Mouse (Mus musculus): ENCODE data around the gene Accsl. TPM values are rescaled to one million over a fixed set of nuclear protein-coding genes. Genes with fewer than 3 reads are reported as not detected.

Gene Accsl
- polyA plus RNA-seq, 1 experiment from 2014 or later, result not detected

DNA sequence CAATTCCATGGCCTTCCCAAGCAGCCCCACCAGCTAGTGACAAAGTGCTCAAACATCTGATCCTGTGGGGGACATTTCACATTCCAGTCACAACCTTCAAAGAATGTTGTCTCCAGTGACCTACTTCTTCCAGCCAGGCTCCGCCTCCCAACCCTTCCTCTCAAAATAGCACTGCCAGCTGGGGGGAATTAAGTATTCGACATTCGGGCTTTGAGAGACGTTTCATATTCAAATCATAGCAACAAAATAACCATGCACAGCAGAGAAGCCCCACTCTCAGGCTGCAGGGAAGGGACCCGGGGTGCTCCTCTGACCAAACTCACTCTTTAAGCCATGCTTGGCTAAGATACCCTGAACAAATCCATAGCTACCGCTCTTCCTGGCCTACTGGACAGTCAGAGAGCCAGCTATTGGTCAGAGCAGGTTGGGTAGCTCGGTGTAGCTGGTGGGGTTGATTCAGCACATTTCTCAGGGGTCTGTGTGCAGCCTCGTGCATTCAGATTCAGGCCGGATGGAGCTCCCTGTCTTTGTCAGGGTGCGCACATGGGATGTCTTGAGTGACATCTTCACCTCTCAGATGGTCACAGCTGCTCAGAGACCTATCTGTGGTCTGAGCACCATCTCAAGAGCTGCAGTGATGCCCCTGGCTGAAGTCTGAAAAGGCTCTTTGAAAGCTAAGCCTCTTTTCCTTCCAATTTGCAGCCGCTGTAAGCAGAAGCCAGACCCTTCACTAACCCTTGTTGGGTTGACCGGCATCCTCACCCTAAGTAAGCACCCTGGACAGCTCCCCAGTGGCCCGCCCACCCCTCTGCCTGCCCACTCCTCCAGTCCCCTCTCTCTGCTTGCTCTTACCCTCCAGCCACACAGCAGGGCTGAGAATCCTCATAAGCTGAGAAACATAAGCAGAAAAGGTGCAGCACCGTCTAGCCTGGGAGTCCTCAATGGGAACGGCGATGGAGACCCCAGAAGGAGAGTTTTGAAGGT lies 30.7 kb upstream of the Accsl start:
- 43% methylated on average over 16 of the region's 16 CpGs for WGBS (ENCODE audit: insufficient replicate concordance)
- Histone ChIP-seq H3K36me3 (ENCODE audit: control insufficient read depth, insufficient read depth, low read length) (no peaks in the 10 kb centered on the region), H3K9me3 (replicated peaks; ENCODE audit: control insufficient read depth, low read length) (no peaks in the 10 kb centered on the region), H3K27me3 (ENCODE audit: control insufficient read depth, insufficient read depth, low read length) (no peaks in the 10 kb centered on the region), H3K4me1 (ENCODE audit: control insufficient read depth, insufficient read depth, low read length) (peaks cover 4% of the 10 kb centered on the region; the same call in 1 of the 2 replicates), H3K4me2 (no peak overlapping the region), H3K27ac (ENCODE audit: low read depth, low read length) (no peak overlapping the region), H3K4me3 (ENCODE audit: low read depth, low read length) (no peak overlapping the region), H3K9ac (ENCODE audit: low read depth, low read length) (no peak overlapping the region)
- no peak for ATAC-seq (replicated peaks; ENCODE audit: insufficient number of reproducible peaks, low FRiP score, low TSS enrichment)

DNA sequence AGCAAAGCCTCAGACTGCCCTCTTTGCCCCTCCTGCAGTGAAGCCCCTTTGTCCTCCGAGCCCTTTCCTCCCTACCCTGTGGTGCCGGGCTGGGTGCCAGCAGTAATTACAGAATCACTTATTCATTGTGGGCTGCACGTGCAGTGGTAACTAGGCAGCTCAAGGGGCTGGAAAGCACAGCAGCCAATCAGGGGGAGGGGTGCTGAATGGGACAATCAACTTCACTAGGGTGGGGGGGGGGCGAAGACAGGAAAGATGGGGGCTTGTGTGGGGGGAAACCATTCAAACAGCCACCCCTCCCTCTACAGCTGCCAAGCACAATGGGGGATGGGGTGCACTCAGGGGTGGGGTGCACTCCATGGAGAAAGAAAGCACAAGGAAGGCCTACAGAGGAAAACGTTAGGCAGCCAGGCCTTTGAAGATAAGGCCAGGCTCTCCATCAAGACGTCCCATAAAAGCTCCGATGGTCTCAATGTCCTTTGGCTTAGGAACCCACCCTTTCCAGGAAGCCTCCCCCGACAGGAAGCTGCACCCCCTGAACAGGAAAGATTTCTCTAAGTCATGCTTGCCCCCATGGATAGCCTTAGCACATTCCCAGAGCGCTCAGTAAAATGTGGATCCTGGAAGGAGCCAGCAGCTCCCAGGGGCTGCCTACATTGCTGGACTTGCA lies 22.8 kb upstream of the Accsl start:
- peak; percentile 75; the same call in 1 of the 2 replicates for ATAC-seq (replicated peaks; ENCODE audit: insufficient number of reproducible peaks, low FRiP score, low TSS enrichment)
- Histone ChIP-seq H3K4me2 (no peak overlapping the region), H3K36me3 (ENCODE audit: control insufficient read depth, insufficient read depth, low read length) (no peaks in the 10 kb centered on the region), H3K27me3 (ENCODE audit: control insufficient read depth, insufficient read depth, low read length) (no peaks in the 10 kb centered on the region), H3K9ac (ENCODE audit: low read depth, low read length) (0 out of 2 replicates have a peak overlapping the region, but pooled peaks have one; percentile 22), H3K9me3 (replicated peaks; ENCODE audit: control insufficient read depth, low read length) (no peaks in the 10 kb centered on the region), H3K4me3 (ENCODE audit: low read depth, low read length) (no peak overlapping the region), H3K27ac (ENCODE audit: low read depth, low read length) (peak overlapping the region; percentile 57; the same call in 1 of the 2 replicates), H3K4me1 (ENCODE audit: control insufficient read depth, insufficient read depth, low read length) (peaks cover 4% of the 10 kb centered on the region; the same call in 1 of the 2 replicates)
- 32% methylated on average over 9 of the region's 9 CpGs for WGBS (ENCODE audit: insufficient replicate concordance)

GRCm38 (mm10) chr2:93890143-93890542 lies 21.2 kb upstream of the Accsl start:
- 61% methylated on average over 8 of the region's 8 CpGs for WGBS (ENCODE audit: insufficient replicate concordance)
- peaks cover 13% of the 10 kb centered on the region; the same call in 1 of the 2 replicates for H3K4me1 ChIP-seq (ENCODE audit: control insufficient read depth, insufficient read depth, low read length)
- no peaks in the 10 kb centered on the region for H3K27me3 ChIP-seq (ENCODE audit: control insufficient read depth, insufficient read depth, low read length)
- H3K36me3 ChIP-seq (ENCODE audit: control insufficient read depth, insufficient read depth, low read length), result no peaks in the 10 kb centered on the region
- no peak for ATAC-seq (replicated peaks; ENCODE audit: insufficient number of reproducible peaks, low FRiP score, low TSS enrichment)
- H3K4me3 ChIP-seq (ENCODE audit: low read depth, low read length), result no peak overlapping the region
- H3K9me3 ChIP-seq (replicated peaks; ENCODE audit: control insufficient read depth, low read length), result no peaks in the 10 kb centered on the region
- no peak overlapping the region for H3K27ac ChIP-seq (ENCODE audit: low read depth, low read length)
- H3K9ac ChIP-seq (ENCODE audit: low read depth, low read length), result no peak overlapping the region
- H3K4me2 ChIP-seq, result no peak overlapping the region

GRCm38 (mm10) chr2:93889071-93889470 lies 20.1 kb upstream of the Accsl start:
- H3K9me3 ChIP-seq (replicated peaks; ENCODE audit: control insufficient read depth, low read length), result no peaks in the 10 kb centered on the region

DNA sequence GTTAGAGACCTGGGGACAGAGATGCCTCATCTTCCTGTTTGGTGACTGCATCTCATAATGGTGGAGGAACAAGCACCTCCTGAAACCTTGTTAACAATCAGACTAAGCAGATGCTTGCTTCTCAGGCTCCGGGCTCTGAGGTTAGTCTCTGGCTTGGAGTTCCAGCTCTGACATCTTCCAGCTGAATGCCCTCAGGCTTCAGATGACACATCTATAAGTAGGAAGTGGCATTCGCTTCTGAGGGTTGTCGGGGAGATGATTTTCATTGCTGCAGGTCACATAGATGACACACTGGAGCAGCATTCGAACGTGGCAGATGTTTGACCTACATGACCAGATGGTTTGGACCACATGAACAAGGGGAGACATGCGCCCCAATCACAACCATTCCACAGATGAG lies 19.4 kb upstream of the Accsl start:
- Histone ChIP-seq H3K4me2 (no peak overlapping the region), H3K4me1 (ENCODE audit: control insufficient read depth, insufficient read depth, low read length) (peaks cover 13% of the 10 kb centered on the region; the same call in 1 of the 2 replicates), H3K4me3 (ENCODE audit: low read depth, low read length) (no peak overlapping the region), H3K27me3 (ENCODE audit: control insufficient read depth, insufficient read depth, low read length) (no peaks in the 10 kb centered on the region), H3K36me3 (ENCODE audit: control insufficient read depth, insufficient read depth, low read length) (no peaks in the 10 kb centered on the region), H3K9me3 (replicated peaks; ENCODE audit: control insufficient read depth, low read length) (no peaks in the 10 kb centered on the region), H3K9ac (ENCODE audit: low read depth, low read length) (no peak overlapping the region), H3K27ac (ENCODE audit: low read depth, low read length) (no peak overlapping the region)
- ATAC-seq (replicated peaks; ENCODE audit: insufficient number of reproducible peaks, low FRiP score, low TSS enrichment), result no peak
- WGBS (ENCODE audit: insufficient replicate concordance), result 76% methylated on average over 6 of the region's 6 CpGs

More at GRCm38 (mm10) chr2:93889071-93889470, 20.1 kb upstream of the Accsl start:
- H3K27ac ChIP-seq (ENCODE audit: low read depth, low read length), result no peak overlapping the region
- no peak overlapping the region for H3K4me2 ChIP-seq
- H3K27me3 ChIP-seq (ENCODE audit: control insufficient read depth, insufficient read depth, low read length), result no peaks in the 10 kb centered on the region
- H3K36me3 ChIP-seq (ENCODE audit: control insufficient read depth, insufficient read depth, low read length), result no peaks in the 10 kb centered on the region
- H3K9ac ChIP-seq (ENCODE audit: low read depth, low read length), result no peak overlapping the region
- peaks cover 13% of the 10 kb centered on the region; the same call in 1 of the 2 replicates for H3K4me1 ChIP-seq (ENCODE audit: control insufficient read depth, insufficient read depth, low read length)
- 68% methylated on average over 7 of the region's 7 CpGs for WGBS (ENCODE audit: insufficient replicate concordance)
- no peak overlapping the region for H3K4me3 ChIP-seq (ENCODE audit: low read depth, low read length)
- ATAC-seq (replicated peaks; ENCODE audit: insufficient number of reproducible peaks, low FRiP score, low TSS enrichment), result no peak

DNA sequence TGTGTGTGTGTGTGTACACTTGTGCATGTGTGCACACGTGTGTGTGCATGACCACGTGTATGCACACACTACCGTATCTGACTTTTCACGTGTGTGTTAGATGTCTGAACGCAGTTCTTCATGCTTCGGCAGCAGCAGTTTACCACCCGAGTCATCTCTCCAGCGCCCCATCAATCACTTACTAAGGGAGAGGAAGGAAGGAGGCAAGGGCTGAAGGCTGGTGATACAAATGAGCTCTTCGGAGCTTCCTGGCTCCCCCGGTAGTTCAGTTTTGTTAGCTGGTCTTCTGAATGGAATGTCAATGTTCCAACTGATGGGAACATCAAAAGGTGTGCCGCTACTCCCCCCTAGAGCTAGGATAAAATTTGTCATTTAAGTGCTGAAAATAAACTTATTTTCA lies 18.3 kb upstream of the Accsl start:
- ATAC-seq (replicated peaks; ENCODE audit: insufficient number of reproducible peaks, low FRiP score, low TSS enrichment), result no peak
- WGBS (ENCODE audit: insufficient replicate concordance), result 58% methylated on average over 11 of the region's 11 CpGs
- H3K9ac ChIP-seq (ENCODE audit: low read depth, low read length), result no peak overlapping the region
- H3K27me3 ChIP-seq (ENCODE audit: control insufficient read depth, insufficient read depth, low read length), result no peaks in the 10 kb centered on the region
- no peaks in the 10 kb centered on the region for H3K36me3 ChIP-seq (ENCODE audit: control insufficient read depth, insufficient read depth, low read length)
- H3K4me3 ChIP-seq (ENCODE audit: low read depth, low read length), result no peak overlapping the region
- no peak overlapping the region for H3K27ac ChIP-seq (ENCODE audit: low read depth, low read length)
- H3K4me2 ChIP-seq, result no peak overlapping the region
- peaks cover 13% of the 10 kb centered on the region; the same call in 1 of the 2 replicates for H3K4me1 ChIP-seq (ENCODE audit: control insufficient read depth, insufficient read depth, low read length)
- no peaks in the 10 kb centered on the region for H3K9me3 ChIP-seq (replicated peaks; ENCODE audit: control insufficient read depth, low read length)

DNA sequence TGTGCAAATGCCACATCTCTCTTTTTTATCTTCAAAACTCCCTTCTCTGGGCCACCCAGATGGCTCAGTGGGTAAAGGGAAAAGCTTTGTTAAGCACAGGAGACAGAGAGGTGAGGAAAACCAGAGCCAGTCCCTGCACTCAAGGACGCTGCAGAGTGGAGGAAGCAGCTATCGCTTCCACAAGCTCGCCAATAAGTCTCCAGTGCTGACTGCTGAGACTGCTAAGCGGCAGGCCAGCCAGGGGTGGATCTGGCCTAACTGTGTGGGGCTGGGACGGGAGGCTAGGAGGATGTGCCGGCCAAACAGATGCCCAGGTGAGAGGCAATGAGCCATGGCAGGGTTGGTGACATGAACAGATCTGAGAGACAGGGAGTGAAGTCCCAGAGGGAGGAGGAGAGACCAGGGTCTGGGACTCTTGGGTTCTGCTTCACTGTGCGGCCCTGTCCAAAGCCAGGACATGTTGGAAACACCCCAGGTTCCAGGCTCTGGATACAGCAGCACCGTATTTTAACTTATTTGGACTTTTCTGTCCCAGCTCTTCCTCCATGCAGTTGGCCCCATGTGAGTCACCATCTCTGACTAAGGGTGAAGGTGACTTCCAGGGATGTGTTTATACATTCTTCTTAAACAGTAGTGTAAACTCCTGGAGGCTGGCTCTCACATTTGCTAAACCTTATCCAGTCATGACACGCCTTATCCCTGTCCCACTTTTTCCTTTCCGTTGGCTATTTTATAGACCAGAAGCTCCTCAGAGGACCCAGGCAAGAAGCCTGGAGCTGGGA lies 17.2 kb upstream of the Accsl start:
- ATAC-seq (replicated peaks; ENCODE audit: insufficient number of reproducible peaks, low FRiP score, low TSS enrichment), result no peak
- Histone ChIP-seq H3K4me3 (ENCODE audit: low read depth, low read length) (no peak overlapping the region), H3K9me3 (replicated peaks; ENCODE audit: control insufficient read depth, low read length) (no peaks in the 10 kb centered on the region), H3K27me3 (ENCODE audit: control insufficient read depth, insufficient read depth, low read length) (no peaks in the 10 kb centered on the region), H3K27ac (ENCODE audit: low read depth, low read length) (peak overlapping the region; percentile 46; the same call in 1 of the 2 replicates), H3K36me3 (ENCODE audit: control insufficient read depth, insufficient read depth, low read length) (no peaks in the 10 kb centered on the region), H3K9ac (ENCODE audit: low read depth, low read length) (0 out of 2 replicates have a peak overlapping the region, but pooled peaks have one; percentile 22), H3K4me2 (no peak overlapping the region), H3K4me1 (ENCODE audit: control insufficient read depth, insufficient read depth, low read length) (peaks cover 9% of the 10 kb centered on the region; the same call in 1 of the 2 replicates)
- WGBS (ENCODE audit: insufficient replicate concordance), result 29% methylated on average over 10 of the region's 10 CpGs

- WGBS (ENCODE audit: insufficient replicate concordance), result 54% methylated on average over 5 of the region's 5 CpGs
- H3K4me3 ChIP-seq (ENCODE audit: low read depth, low read length), result no peak overlapping the region
- ATAC-seq (replicated peaks; ENCODE audit: insufficient number of reproducible peaks, low FRiP score, low TSS enrichment), result no peak
- H3K9me3 ChIP-seq (replicated peaks; ENCODE audit: control insufficient read depth, low read length), result no peaks in the 10 kb centered on the region
- peaks cover 9% of the 10 kb centered on the region; the same call in 1 of the 2 replicates for H3K4me1 ChIP-seq (ENCODE audit: control insufficient read depth, insufficient read depth, low read length)
- H3K27me3 ChIP-seq (ENCODE audit: control insufficient read depth, insufficient read depth, low read length), result no peaks in the 10 kb centered on the region
- no peak overlapping the region for H3K27ac ChIP-seq (ENCODE audit: low read depth, low read length)
- no peaks in the 10 kb centered on the region for H3K36me3 ChIP-seq (ENCODE audit: control insufficient read depth, insufficient read depth, low read length)
- no peak overlapping the region for H3K9ac ChIP-seq (ENCODE audit: low read depth, low read length)
- no peak overlapping the region for H3K4me2 ChIP-seq
These were observed 14.1 kb upstream of the Accsl start for GRCm38 (mm10) chr2:93883066-93883465.
